Mouse (Mus musculus) myocyte (in vitro differentiated cells): ENCODE data around the gene Foxo3. TPM values are rescaled to one million over a fixed set of nuclear protein-coding genes. Genes with fewer than 3 reads are reported as not detected.

ENCODE experiments used
- H3K27me3 ChIP-seq: one replicate; pipeline ENCODE4 v1.6.1; 2011; ENCODE audit not compliant: control insufficient read depth, insufficient read depth, insufficient read length
- H3K36me3 ChIP-seq: one replicate; pipeline ENCODE4 v1.6.1; 2011; ENCODE audit not compliant: control insufficient read depth, insufficient read depth
- H3K4me2 ChIP-seq: one replicate; pipeline ENCODE4 v1.6.1; 2011; ENCODE audit warnings: low read depth, control low read depth
- H3K4me3 ChIP-seq: one replicate; pipeline ENCODE4 v1.5.1; 2011; ENCODE audit warnings: mild to moderate bottlenecking, control low read depth, moderate library complexity
- H3K79me2 ChIP-seq: one replicate; pipeline ENCODE4 v1.6.1; 2011; ENCODE audit not compliant: control insufficient read depth, insufficient read depth
- H3ac ChIP-seq: one replicate; pipeline ENCODE4 v1.6.1; 2011; ENCODE audit not compliant: control insufficient read depth, insufficient read length
- CEBPB ChIP-seq: IDR thresholded peaks from 2 replicates; pipeline ENCODE4 v1.6.1; 2011; ENCODE audit warnings: mild to moderate bottlenecking, moderate library complexity; ENCODE audit not compliant: poor library complexity, insufficient read depth, severe bottlenecking
- E2F4 ChIP-seq: IDR thresholded peaks from one replicate; pipeline ENCODE4 v1.6.1; 2011; ENCODE audit warnings: mild to moderate bottlenecking, control low read depth, moderate library complexity; ENCODE audit not compliant: insufficient read depth
- MAX ChIP-seq: IDR thresholded peaks from one replicate; pipeline ENCODE4 v1.6.1; 2011; ENCODE audit warnings: low read depth, mild to moderate bottlenecking, control low read depth
- MYOD1 ChIP-seq, 3 experiments: IDR thresholded peaks; one replicate each; pipeline ENCODE4 v1.6.1; 2011; ENCODE audit warnings: control low read depth in 2 of 3, low read depth in 2 of 3, mild to moderate bottlenecking in 2 of 3, moderate library complexity in 1 of 3; ENCODE audit not compliant: insufficient read length in 2 of 3, control insufficient read depth in 1 of 3
- MYOG ChIP-seq, 3 experiments: IDR thresholded peaks; one replicate each; pipeline ENCODE4 v1.6.1; 2011; ENCODE audit warnings: control low read depth in 2 of 3, low read depth in 2 of 3, mild to moderate bottlenecking in 2 of 3; ENCODE audit not compliant: insufficient read length in 2 of 3, control insufficient read depth in 1 of 3, insufficient read depth in 1 of 3
- POLR2A ChIP-seq: IDR thresholded peaks from one replicate; pipeline ENCODE4 v1.6.1; 2011; ENCODE audit warnings: low read depth, mild to moderate bottlenecking, control low read depth, moderate library complexity; ENCODE audit not compliant: insufficient read length
- POLR2AphosphoS2 ChIP-seq: IDR thresholded peaks from one replicate; pipeline ENCODE4 v1.6.1; 2011; ENCODE audit warnings: low read depth, control low read depth; ENCODE audit not compliant: insufficient read length
- REST ChIP-seq: IDR thresholded peaks from one replicate; pipeline ENCODE4 v1.6.1; 2011; ENCODE audit warnings: mild to moderate bottlenecking, control low read depth, moderate library complexity; ENCODE audit not compliant: insufficient read depth, insufficient read length
- SRF ChIP-seq: IDR thresholded peaks from one replicate; pipeline ENCODE4 v1.6.1; 2011; ENCODE audit warnings: low read depth; ENCODE audit not compliant: control insufficient read depth, insufficient read length
- TCF12 ChIP-seq: IDR thresholded peaks from one replicate; pipeline ENCODE4 v1.6.1; 2011; ENCODE audit warnings: mild to moderate bottlenecking, control low read depth; ENCODE audit not compliant: poor library complexity, insufficient read depth, severe bottlenecking
- TCF3 ChIP-seq: IDR thresholded peaks from one replicate; pipeline ENCODE4 v1.6.1; 2011; ENCODE audit warnings: low read depth, control low read depth; ENCODE audit not compliant: insufficient read length
- USF1 ChIP-seq: IDR thresholded peaks from one replicate; pipeline ENCODE4 v1.6.1; 2011; ENCODE audit warnings: low read depth, mild to moderate bottlenecking, control low read depth, moderate library complexity
- polyA plus RNA-seq: library from polyadenylated mRNA; unstranded; fragments of >200 nt; fragmentation: generic; extraction: Trizol; gene quantifications from one replicate; pipeline ENCODE4 v1.2.1, GENCODE M21; 2012; ENCODE audit warnings: missing spikeins

Foxo3 gene
- polyA plus RNA-seq, 1 experiment = 11.2 TPM

- peak overlapping the region; percentile 63 for H3ac ChIP-seq
- no peaks in the 10 kb centered on the region for H3K79me2 ChIP-seq
- H3K36me3 ChIP-seq = no peaks in the 10 kb centered on the region
- TF ChIP-seq POLR2A (peak; percentile 44), MYOD1 (IDR thresholded peaks at IDR 0.05; ENCODE audit: control insufficient read depth in 1 of 3, insufficient read length in 2 of 3, low read depth in 2 of 3) (peak in 1 of 3 experiments; percentile 5), POLR2AphosphoS2 (peak; percentile 58), USF1 (peak; percentile 42), SRF (peak; percentile 64), MAX (peak; percentile 55), REST (no peak), TCF12 (no peak), TCF3 (peak; percentile 31), CEBPB (peak; percentile 93), MYOG (IDR thresholded peaks at IDR 0.05; ENCODE audit: control insufficient read depth in 1 of 3, insufficient read depth in 1 of 3, insufficient read length in 2 of 3, low read depth in 2 of 3) (peak; percentile 1 to 61 (median 31)), E2F4 (peak; percentile 10)
- peak overlapping the region; percentile 90 for H3K4me3 ChIP-seq
- peak overlapping the region; percentile 100 for H3K4me2 ChIP-seq
- H3K27me3 ChIP-seq = no peaks in the 10 kb centered on the region
Observed at GRCm38 (mm10) chr10:42277476-42278306, 1.1 kb upstream of the Foxo3 start.

GRCm38 (mm10) chr10:42275871-42276501 is 569 bp downstream of the Foxo3 start:
- Histone ChIP-seq H3K4me3 (peak overlapping the region; percentile 90), H3K79me2 (peaks cover 4% of the 10 kb centered on the region), H3ac (peak overlapping the region; percentile 63), H3K27me3 (no peaks in the 10 kb centered on the region), H3K36me3 (no peaks in the 10 kb centered on the region), H3K4me2 (peak overlapping the region; percentile 73)
- no peak for TF ChIP-seq MYOG (IDR thresholded peaks at IDR 0.05; ENCODE audit: control insufficient read depth in 1 of 3, insufficient read depth in 1 of 3, insufficient read length in 2 of 3, low read depth in 2 of 3)

- peak overlapping the region; percentile 63 for H3ac ChIP-seq
- TF ChIP-seq POLR2AphosphoS2 = no peak
- no peak for TF ChIP-seq E2F4
- TF ChIP-seq TCF12 = no peak
- no peak for TF ChIP-seq MYOD1 (IDR thresholded peaks at IDR 0.05; ENCODE audit: control insufficient read depth in 1 of 3, insufficient read length in 2 of 3, low read depth in 2 of 3)
- TF ChIP-seq TCF3 = no peak
- no peak for TF ChIP-seq MYOG (IDR thresholded peaks at IDR 0.05; ENCODE audit: control insufficient read depth in 1 of 3, insufficient read depth in 1 of 3, insufficient read length in 2 of 3, low read depth in 2 of 3)
- TF ChIP-seq MAX = no peak
- no peak for TF ChIP-seq REST
- no peak for TF ChIP-seq POLR2A
- no peak for TF ChIP-seq SRF
- no peak for TF ChIP-seq CEBPB
- TF ChIP-seq USF1 = no peak
Observed at GRCm38 (mm10) chr10:42275401-42275870, 1.1 kb downstream of the Foxo3 start.

GRCm38 (mm10) chr10:42274712-42275400 is 1.7 kb downstream of the Foxo3 start:
- no peak for TF ChIP-seq SRF
- no peak for TF ChIP-seq REST
- no peak for TF ChIP-seq TCF3
- no peak for TF ChIP-seq MYOG (IDR thresholded peaks at IDR 0.05; ENCODE audit: control insufficient read depth in 1 of 3, insufficient read depth in 1 of 3, insufficient read length in 2 of 3, low read depth in 2 of 3)
- TF ChIP-seq POLR2AphosphoS2 = no peak
- TF ChIP-seq POLR2A = no peak
- no peak for TF ChIP-seq MAX
- no peak for TF ChIP-seq USF1
- TF ChIP-seq MYOD1 (IDR thresholded peaks at IDR 0.05; ENCODE audit: control insufficient read depth in 1 of 3, insufficient read length in 2 of 3, low read depth in 2 of 3) = no peak
- TF ChIP-seq E2F4 = no peak
- no peak for TF ChIP-seq TCF12
- TF ChIP-seq CEBPB = no peak
- Histone ChIP-seq H3K27me3 (no peaks in the 10 kb centered on the region), H3K79me2 (peaks cover 6% of the 10 kb centered on the region), H3K36me3 (no peaks in the 10 kb centered on the region), H3K4me2 (peak overlapping the region; percentile 73), H3ac (peak overlapping the region; percentile 63), H3K4me3 (peak overlapping the region; percentile 90)

More at GRCm38 (mm10) chr10:42275401-42275870, 1.1 kb downstream of the Foxo3 start:
- peak overlapping the region; percentile 73 for H3K4me2 ChIP-seq
- H3K4me3 ChIP-seq = peak overlapping the region; percentile 90
- H3K27me3 ChIP-seq = no peaks in the 10 kb centered on the region
- H3K36me3 ChIP-seq = no peaks in the 10 kb centered on the region
- H3K79me2 ChIP-seq = peaks cover 4% of the 10 kb centered on the region
